Mouse (Mus musculus) embryonic facial prominence, embryonic 15.5 days (tissue): ENCODE measurements around the gene Gm47955. TPM values are rescaled to one million over a fixed set of nuclear protein-coding genes. Genes with fewer than 3 reads are reported as not detected.
"Not testable (repeated sequence)": the region's sequence is repeated elsewhere in the genome, so short reads cannot be mapped to it uniquely, and the experiment has no call there.

Experiments
- ATAC-seq: fragments of 200-750 bp; cut with Nextera tagmentation; 2 replicates; pipeline ENCODE4 v1.8.0; 2017; ENCODE audit warnings: low read depth, moderate TSS enrichment; ENCODE audit not compliant: insufficient number of reproducible peaks, low FRiP score, low TSS enrichment
- H3K27ac ChIP-seq: fragments of 300-500 bp; sonication (generic); replicated peaks from 2 replicates; pipeline ENCODE4 v1.5.1; 2015; ENCODE audit warnings: mild to moderate bottlenecking, inconsistent platforms
- H3K27me3 ChIP-seq: fragments of 300-500 bp; sonication (generic); 2 replicates; pipeline ENCODE4 v1.6.1; 2015; ENCODE audit warnings: inconsistent platforms
- H3K36me3 ChIP-seq: fragments of 300-500 bp; sonication (generic); 2 replicates; pipeline ENCODE4 v1.6.1; 2015; ENCODE audit warnings: mild to moderate bottlenecking, inconsistent platforms
- H3K4me1 ChIP-seq: fragments of 300-500 bp; sonication (generic); 2 replicates; pipeline ENCODE4 v1.6.1; 2015; ENCODE audit warnings: inconsistent platforms
- H3K4me2 ChIP-seq: fragments of 300-500 bp; sonication (generic); replicated peaks from 2 replicates; pipeline ENCODE4 v1.6.1; 2015; ENCODE audit warnings: mild to moderate bottlenecking, inconsistent platforms
- H3K4me3 ChIP-seq: fragments of 300-500 bp; sonication (generic); replicated peaks from 2 replicates; pipeline ENCODE4 v1.5.1; 2015; ENCODE audit warnings: mild to moderate bottlenecking, inconsistent platforms
- H3K9ac ChIP-seq: fragments of 300-500 bp; sonication (generic); 2 replicates; pipeline ENCODE4 v1.6.1; 2015; ENCODE audit warnings: inconsistent platforms
- H3K9me3 ChIP-seq: fragments of 300-500 bp; sonication (generic); replicated peaks from 2 replicates; pipeline ENCODE4 v1.6.1; 2016; ENCODE audit warnings: inconsistent platforms
- WGBS: fragments of 180-500 bp; shearing (Covaris S2); methylation state at CpG from one replicate; pipeline ENCODE4 v1.1.7; 2015; 5-methylcytosine and 5-hydroxymethylcytosine counted together
- polyA plus RNA-seq: library from polyadenylated mRNA; unstranded; fragments of >200 nt; fragmentation: Nextera tagmentation; extraction: Ambion mirVana; gene quantifications from 2 replicates; pipeline ENCODE4 v1.2.1, GENCODE M21; 2015

The Gm47955 gene
- polyA plus RNA-seq, 1 experiment from 2014 or later: 1.7 TPM

DNA sequence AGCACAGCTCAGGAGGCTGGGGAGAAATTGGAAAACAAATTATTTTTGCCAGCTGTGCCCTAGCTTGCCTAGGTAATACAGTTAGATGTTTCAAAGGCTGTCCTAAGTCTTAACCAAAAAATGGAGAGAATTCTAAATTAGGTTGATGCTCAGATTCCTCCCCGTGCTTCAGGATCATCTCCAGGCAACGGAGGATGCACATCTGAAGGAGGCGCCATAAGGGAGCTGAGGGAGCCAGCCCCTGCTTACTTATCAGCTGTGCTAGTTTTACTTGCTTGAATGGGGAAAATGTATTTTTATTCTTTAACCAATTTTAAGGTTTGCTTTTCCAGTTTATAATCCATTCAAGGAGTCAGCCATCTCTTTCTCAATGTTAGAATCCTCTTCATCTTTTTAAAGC, 33.9 kb downstream of the Gm47955 start:
- Histone ChIP-seq H3K9me3 (no peaks in the 10 kb centered on the region), H3K27me3 (no peaks in the 10 kb centered on the region), H3K9ac (no peak overlapping the region), H3K4me1 (no peaks in the 10 kb centered on the region), H3K4me2 (no peak overlapping the region), H3K4me3 (no peak overlapping the region), H3K27ac (no peak overlapping the region), H3K36me3 (no peaks in the 10 kb centered on the region)
- 78% methylated on average over 3 of the region's 3 CpGs for WGBS
- ATAC-seq: no peak

DNA sequence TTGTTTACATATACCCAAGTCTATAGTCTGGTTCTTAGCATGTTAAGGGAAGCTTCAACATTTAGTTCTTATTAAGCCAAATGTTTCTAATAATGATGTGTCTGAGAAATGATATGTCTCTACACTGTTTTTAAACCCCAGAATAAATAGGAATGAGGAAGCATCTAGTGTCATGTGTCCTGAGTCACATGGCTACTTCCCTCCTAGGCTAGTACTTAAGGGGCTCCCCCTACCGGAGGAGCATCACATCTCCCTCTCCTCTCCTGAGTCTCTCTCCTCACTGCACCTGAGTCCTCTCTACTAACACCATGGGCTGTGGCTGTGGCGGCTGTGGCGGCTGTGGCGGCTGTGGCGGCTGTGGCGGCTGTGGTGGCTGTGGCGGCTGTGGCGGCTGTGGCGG, 40.2 kb downstream of the Gm47955 start, which contains the start of gene Gm47959:
TSS of gene Gm47959 (plus strand) at position 243 of the 400 bp plus-strand sequence.
- H3K9me3 ChIP-seq, H3K36me3 ChIP-seq, H3K27ac ChIP-seq, H3K27me3 ChIP-seq, ATAC-seq, H3K4me3 ChIP-seq, H3K9ac ChIP-seq, H3K4me2 ChIP-seq, H3K4me1 ChIP-seq: not testable (repeated sequence)
- WGBS: 98% methylated on average over 6 of the region's 9 CpGs

DNA sequence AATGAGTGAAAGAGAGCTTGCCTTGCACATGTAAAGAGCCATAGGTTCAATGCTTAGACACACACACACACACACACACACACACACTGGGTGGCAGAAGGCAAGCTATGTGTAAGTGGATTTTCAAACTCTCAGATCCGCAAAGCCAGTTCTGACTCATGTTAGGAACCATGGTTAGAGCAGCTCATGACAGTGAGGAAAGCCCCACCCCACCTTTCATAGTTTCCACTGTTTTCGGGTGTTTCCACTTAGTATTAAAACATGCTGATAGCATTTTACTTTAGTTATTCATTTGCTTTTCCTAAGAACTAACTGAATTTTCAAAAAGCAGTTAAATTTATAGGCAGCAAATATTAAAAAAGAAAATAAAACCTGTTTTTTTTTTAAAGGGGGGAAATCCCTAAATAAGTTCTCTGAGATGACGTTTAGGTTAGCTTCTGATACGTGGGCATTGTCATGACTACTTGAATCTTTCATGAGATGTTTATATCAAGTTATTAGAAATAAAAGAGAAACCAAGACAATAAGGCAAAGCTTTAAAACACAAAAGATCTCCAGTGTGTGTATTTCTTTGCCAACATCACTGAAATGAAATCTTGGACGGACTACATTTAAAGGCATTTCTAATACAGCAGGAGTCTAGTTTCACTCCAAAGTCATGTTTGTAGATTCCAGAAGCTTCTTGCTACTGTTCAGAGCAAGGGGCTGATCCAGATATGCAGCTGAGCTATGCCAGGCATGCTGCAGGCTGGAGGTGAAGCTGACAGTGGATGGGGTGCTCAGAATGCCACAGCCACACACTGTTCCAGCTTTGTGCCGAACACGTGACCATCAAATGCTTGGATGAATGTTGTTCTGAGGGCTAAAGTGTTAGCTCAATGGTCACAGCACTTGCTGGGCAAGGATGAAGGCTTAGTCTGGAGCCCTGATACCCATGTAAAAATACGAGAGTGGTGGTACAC, 46.4 kb downstream of the Gm47955 start:
- Histone ChIP-seq H3K9me3 (no peaks in the 10 kb centered on the region), H3K36me3 (no peaks in the 10 kb centered on the region), H3K27ac (no peak overlapping the region), H3K4me3 (no peak overlapping the region), H3K4me2 (no peak overlapping the region), H3K4me1 (no peaks in the 10 kb centered on the region), H3K27me3 (no peaks in the 10 kb centered on the region), H3K9ac (no peak overlapping the region)
- 72% methylated on average over 8 of the region's 8 CpGs for WGBS
- no peak for ATAC-seq

DNA sequence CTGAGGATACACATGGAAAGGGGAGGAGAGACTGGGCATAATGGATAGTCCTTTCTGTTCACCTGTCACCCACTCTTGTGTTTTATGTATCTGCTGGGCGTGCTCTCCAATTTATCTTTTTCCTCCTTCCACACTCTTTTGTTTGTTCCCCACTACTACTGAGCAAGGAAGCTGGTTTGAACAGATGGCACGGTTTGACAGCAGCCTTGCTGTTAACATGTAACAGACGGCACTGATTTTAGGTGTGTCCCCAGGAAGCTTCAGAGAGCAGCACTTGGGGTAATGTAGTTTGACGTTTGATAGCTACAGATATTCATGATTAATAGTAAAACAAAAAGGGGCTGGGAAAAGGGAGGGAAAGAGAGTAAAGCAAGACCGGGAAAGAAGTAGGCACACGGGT, 47.4 kb downstream of the Gm47955 start:
- no peak for ATAC-seq
- Histone ChIP-seq H3K36me3 (no peaks in the 10 kb centered on the region), H3K9ac (no peak overlapping the region), H3K27me3 (no peaks in the 10 kb centered on the region), H3K4me3 (no peak overlapping the region), H3K27ac (no peak overlapping the region), H3K4me1 (no peaks in the 10 kb centered on the region), H3K4me2 (no peak overlapping the region), H3K9me3 (no peaks in the 10 kb centered on the region)
- 64% methylated on average over 6 of the region's 6 CpGs for WGBS

Other genes starting within 250 kb of the Gm47955 start
- gene Mff, start 235.4 kb upstream of the Gm47955 start, polyA plus RNA-seq: 186 and 200 TPM in 2 replicates
- 0.21 TPM in 1 of 2 replicates, not detected in the other for gene Tm4sf20, start 191.8 kb upstream of the Gm47955 start, polyA plus RNA-seq
- gene Gm47791, start 189.0 kb upstream of the Gm47955 start, polyA plus RNA-seq: 0.77 and 1.9 TPM in 2 replicates
- 26.1 and 27.7 TPM in 2 replicates for gene Agfg1, start 120.8 kb upstream of the Gm47955 start, polyA plus RNA-seq
- gene A030005L19Rik, start 47.0 kb upstream of the Gm47955 start, polyA plus RNA-seq: 2.4 and 2.5 TPM in 2 replicates
- 1.5 and 2.2 TPM in 2 replicates for gene A030014E15Rik, start 35.4 kb upstream of the Gm47955 start, polyA plus RNA-seq
- gene Gm6217, start 28.9 kb upstream of the Gm47955 start, polyA plus RNA-seq: 1.5 and 1.7 TPM in 2 replicates
- gene A030003K21Rik, start 16.9 kb upstream of the Gm47955 start, polyA plus RNA-seq: 2.0 and 2.5 TPM in 2 replicates
- 2.2 and 3.9 TPM in 2 replicates for gene Gm7544, start 4.3 kb upstream of the Gm47955 start, polyA plus RNA-seq
- gene Gm47959, start 40.3 kb downstream of the Gm47955 start, polyA plus RNA-seq: 1.7 and 2.1 TPM in 2 replicates
- 0.33 and 0.36 TPM in 2 replicates for gene Slc19a3, start 78.2 kb downstream of the Gm47955 start, polyA plus RNA-seq
- 2.9 and 4.1 TPM in 2 replicates for gene Krtap28-10, start 82.2 kb downstream of the Gm47955 start, polyA plus RNA-seq
- gene Gm47969, start 84.6 kb downstream of the Gm47955 start, polyA plus RNA-seq: 2.1 and 3.5 TPM in 2 replicates
- gene A030005K14Rik, start 99.1 kb downstream of the Gm47955 start, polyA plus RNA-seq: 2.3 and 3.2 TPM in 2 replicates
- 2.9 and 4.5 TPM in 2 replicates for gene Krtap28-13, start 100.6 kb downstream of the Gm47955 start, polyA plus RNA-seq
- 2.4 and 2.6 TPM in 2 replicates for gene Ccl20, start 156.5 kb downstream of the Gm47955 start, polyA plus RNA-seq
- gene Daw1, start 199.5 kb downstream of the Gm47955 start, polyA plus RNA-seq: 0.49 and 1.5 TPM in 2 replicates